Mouse (Mus musculus) cortical plate, adult 2 months (tissue): ENCODE measurements around the gene Eif2b2.

Source experiments
- CTCF ChIP-seq: fragments of 200-500 bp; IDR thresholded peaks from 2 replicates; pipeline ENCODE4 v1.5.1; 2011; ENCODE audit warnings: mild to moderate bottlenecking, control low read depth, low read length; ENCODE audit not compliant: insufficient read depth; ENCODE audit errors: extremely low read depth
- POLR2A ChIP-seq: fragments of 200-500 bp; IDR thresholded peaks from 2 replicates; pipeline ENCODE4 v1.6.1; 2011; ENCODE audit warnings: mild to moderate bottlenecking, low read length, control low read depth; ENCODE audit not compliant: insufficient read depth; ENCODE audit errors: extremely low read depth

DNA sequence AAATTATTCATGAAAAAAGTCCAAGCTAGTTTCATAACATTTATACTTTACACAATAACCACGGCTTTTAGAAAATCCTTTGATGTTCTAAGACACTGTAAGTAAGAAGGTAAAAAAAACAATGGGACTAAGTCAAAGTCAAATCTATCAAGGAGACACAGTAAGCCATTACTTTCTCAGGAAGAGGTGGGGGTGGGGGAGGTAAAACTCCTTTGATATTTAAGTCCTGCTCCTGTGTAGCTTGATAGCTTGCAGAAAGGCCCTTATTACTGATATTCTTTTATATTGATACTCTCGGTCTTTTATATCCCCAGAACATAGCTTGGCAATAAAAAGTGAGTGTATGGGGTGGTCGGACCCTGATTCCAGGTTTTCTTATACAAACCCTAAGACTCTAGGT is 50.5 kb downstream of the Eif2b2 start:
- no peak for TF ChIP-seq POLR2A
- no peak for TF ChIP-seq CTCF
